In the genomic region with DNA sequence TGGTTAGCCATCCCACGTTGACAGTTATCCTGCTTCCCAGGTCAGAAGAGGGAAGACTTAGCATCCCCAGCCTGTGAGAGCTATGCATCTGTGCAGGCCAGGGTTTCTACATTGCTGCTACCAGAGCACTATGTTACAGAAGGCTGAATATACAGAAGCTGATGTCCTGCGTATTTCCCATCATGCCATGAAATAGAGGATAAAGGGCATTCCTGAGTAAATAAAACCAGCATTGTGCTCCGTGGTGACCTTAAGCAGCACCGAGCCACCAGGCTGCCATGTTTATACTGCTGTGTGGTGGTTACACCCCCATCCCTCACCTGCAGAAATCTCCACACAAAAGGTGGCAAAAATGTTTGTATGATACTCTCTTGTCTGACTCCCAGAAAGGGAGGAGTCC, we compare ENCODE assay signal across 25 mouse cellular contexts.
"Had no signal": no experiment of that assay in that cellular context is flagged by ENCODE, and none has a peak within 500 bp of the region (broad histone marks: within the 10 kb centered on the region; RNA-seq: fewer than 3 reads in every experiment).

No protein-coding gene starts in this region.

- H3K4me3 ChIP-seq: heart, adult 2 months; heart, embryonic 13.5 days; heart, embryonic 15.5 days; hindbrain, embryonic 13.5 days; hindbrain, embryonic 15.5 days; kidney, embryonic 15.5 days; limb, embryonic 10.5 days; limb, embryonic 12.5 days had no signal

- H3K4me1 ChIP-seq: hindbrain, embryonic 15.5 days; limb, embryonic 12.5 days had no signal

- H3K27ac ChIP-seq: heart, adult 2 months; heart, embryonic 13.5 days; heart, embryonic 15.5 days; hindbrain, embryonic 13.5 days; hindbrain, embryonic 15.5 days; hindbrain, postnatal 0 days; kidney, embryonic 15.5 days; kidney, postnatal 0 days; limb, embryonic 10.5 days; limb, embryonic 12.5 days had no signal

- H3K4me2 ChIP-seq: heart, embryonic 11.5 days; heart, embryonic 13.5 days; heart, embryonic 15.5 days; hindbrain, embryonic 13.5 days; hindbrain, embryonic 15.5 days; kidney, embryonic 15.5 days; limb, embryonic 12.5 days had no signal

- H3K27me3 ChIP-seq: heart, embryonic 13.5 days; heart, embryonic 15.5 days; hindbrain, embryonic 13.5 days; hindbrain, embryonic 15.5 days; kidney, embryonic 15.5 days; limb, embryonic 12.5 days had no signal

- H3K9me3 ChIP-seq: heart, embryonic 13.5 days; heart, embryonic 15.5 days; hindbrain, embryonic 13.5 days; hindbrain, embryonic 15.5 days; kidney, embryonic 15.5 days; limb, embryonic 10.5 days; limb, embryonic 12.5 days had no signal

- H3K9ac ChIP-seq: heart, embryonic 13.5 days; heart, embryonic 15.5 days; hindbrain, embryonic 13.5 days; hindbrain, embryonic 15.5 days; kidney, embryonic 15.5 days; limb, embryonic 12.5 days had no signal

- DNase-seq: gastrocnemius, postnatal 14 days; gastrocnemius, postnatal 36 days; heart, adult 11 months; heart, adult 2 months; heart, postnatal 14 days; heart, postnatal 36 days; kidney, adult 11 months; kidney, adult 2 months; kidney, adult 9 months; kidney, postnatal 14 days; kidney, postnatal 36 days; layer of hippocampus, adult 9-11 months; layer of hippocampus, postnatal 36 days had no signal

- ATAC-seq: forebrain, embryonic 16.5 days; hindbrain, postnatal 0 days; intestine, embryonic 16.5 days had no signal
